Mouse (Mus musculus) cerebellum, postnatal 25 days (tissue): ENCODE data around the gene Ppp2r1b.
A peak's percentile ranks its signal among the peaks of the same experiment; 100 is the strongest.
"Not testable (repeated sequence)": the region's sequence is repeated elsewhere in the genome, so short reads cannot be mapped to it uniquely, and the experiment has no call there.

ENCODE experiments used
- DNase-seq, 2 experiments: peaks; one replicate each; pipeline ENCODE4 v3.0.0; 2021; ENCODE audit warnings: mixed read lengths in 2 of 2

The Ppp2r1b gene

DNA sequence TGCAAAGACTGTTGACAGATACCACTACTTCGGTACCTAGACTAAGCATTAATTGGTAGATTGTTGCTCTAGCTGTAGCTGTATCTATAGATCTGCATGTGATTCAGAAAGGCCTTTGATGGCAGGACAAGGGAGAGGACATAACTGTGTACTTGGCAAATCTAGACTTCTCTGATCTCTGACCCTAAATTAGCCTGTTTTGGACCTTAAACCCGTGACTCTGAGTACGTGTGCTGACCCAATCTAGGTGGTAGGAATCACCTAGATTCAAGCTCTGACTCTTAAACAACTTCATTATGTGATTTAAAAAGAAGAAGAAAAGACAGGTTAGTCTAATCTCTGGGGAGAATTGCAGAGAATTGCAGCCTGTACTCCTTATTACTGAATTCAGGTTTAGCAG, at the start of gene Ppp2r1b:
Ppp2r1b (plus strand) TSS at position 221 of the 400 bp plus-strand sequence.
- no peak for DNase-seq

DNA sequence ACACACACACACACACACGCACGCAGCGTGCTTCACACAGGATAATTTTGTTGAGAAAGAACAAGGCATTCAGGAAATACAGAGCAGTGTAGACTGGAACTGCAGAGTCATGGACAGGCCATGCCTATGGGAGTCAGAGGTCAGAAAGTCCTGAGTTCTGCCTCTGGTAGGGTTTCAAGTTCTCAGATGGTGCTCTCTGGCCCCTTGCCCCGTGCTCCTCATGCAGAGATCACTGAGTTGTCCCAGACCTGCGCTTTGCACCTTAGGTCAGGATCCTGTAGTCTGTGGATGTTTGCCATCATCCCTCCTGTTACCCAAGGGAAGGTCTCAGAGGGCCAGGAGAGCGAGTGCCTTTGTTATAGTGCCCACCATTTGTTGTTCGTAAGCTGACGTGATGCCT, 48.3 kb upstream of the Ppp2r1b start:
- DNase-seq, result no peak

DNA sequence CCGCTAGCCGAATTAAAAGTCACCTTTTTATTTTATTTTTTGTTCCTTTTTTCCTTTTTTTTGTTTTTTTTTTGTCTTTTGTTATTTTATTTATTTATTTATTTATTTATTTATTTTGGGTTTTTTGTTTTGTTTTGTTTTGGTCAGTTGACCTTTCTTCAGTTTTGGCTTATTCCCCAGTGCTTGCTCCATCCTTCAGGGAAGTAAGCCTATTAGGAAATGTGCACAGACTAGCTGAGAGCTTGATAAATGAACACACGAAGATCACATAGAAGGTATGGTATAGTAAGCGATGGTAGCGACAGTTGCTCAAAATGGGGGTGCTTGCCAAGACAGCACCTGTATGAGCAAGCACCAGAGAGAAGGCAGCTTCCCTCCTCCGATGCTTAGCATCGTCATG, 47.5 kb upstream of the Ppp2r1b start:
- DNase-seq, result no peak

DNA sequence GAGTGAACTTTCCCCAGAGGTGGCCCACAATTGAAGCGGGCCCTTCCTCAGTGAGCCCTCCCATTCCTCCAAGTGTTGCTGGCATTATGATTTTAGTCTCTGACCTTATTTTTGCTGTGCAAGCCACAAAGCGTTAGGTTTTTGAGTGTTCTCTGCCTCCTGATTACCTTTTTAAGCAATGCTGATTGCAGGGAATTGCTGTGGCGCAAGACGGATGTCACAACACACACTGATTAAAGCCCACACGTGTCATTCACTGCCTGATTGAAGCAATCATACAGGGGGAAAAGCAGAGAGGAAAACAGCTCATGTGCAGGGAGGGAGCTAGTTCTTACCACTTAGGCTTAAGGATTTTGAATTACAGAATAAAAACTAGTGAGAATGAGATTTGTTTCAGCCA, 46.7 kb upstream of the Ppp2r1b start:
- no peak for DNase-seq

DNA sequence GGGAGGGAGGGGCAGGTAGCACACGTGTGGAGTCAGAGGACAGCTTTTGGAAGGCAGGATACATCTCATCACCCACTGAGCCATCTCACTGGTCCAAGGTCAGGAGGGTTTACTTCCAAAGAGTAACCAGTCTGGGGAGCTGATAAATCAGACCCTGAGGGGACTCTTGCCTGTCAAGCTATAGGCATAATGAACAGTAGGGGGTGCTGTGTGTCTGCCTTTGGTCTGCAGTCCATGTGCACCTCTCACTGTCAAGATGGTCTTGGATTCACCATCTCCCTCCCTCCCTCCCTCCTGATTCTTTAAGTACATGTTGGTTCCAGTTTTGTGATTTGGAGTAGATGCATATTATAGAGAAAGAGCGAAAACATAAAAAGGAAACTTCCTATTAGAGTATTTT, 44.1 kb upstream of the Ppp2r1b start:
- peak in 1 of 2 experiments; percentile 59 for DNase-seq

DNA sequence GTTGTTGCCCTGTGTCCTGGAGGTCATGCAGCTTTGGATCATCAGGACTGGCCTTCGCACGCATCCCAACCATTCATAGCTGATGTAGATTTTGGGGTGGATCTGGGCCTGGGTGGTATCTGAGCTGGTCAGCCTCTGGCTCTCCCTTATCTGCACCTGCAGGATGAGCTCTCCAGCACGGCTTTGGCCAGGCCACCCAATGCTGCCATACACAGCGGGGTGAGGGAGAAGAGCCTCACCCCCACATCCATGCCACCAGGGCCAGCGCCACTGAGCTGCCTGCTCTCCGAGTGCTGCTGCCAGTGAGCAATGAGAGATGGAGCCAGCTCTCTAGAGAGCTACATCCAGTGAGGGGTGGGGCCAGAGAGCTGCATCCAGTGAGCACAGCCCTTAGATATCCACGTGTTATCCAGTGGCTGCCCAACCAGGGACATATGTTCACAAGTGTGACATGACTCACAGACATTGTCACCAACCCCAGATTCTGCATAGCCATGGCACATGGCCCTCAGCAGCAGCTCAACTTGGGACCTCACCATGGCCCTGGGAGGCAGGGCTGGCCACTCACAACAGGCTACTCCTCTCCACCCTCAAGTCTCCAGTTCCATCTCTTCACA, 41.9 kb upstream of the Ppp2r1b start:
- DNase-seq, result no peak

DNA sequence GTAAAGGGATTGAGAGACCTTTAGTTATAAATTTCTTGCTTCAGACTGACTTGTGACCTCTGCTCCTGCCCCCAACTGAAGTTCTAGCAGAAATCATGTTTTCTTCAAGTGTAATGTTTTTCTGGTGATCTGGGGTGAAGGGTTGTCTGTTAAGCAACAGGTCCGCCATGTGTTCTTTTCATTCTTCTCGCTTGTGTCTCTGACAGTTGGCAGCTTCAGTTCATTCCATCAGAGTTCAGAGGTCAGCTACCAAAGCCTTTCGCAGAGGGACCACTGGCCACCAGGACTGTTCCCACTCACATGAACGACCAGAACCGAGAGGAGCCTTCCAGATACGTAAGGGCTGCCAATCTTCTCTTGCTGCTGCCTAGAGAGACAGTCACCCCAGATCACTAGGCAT, 36.6 kb upstream of the Ppp2r1b start:
- DNase-seq, result no peak

DNA sequence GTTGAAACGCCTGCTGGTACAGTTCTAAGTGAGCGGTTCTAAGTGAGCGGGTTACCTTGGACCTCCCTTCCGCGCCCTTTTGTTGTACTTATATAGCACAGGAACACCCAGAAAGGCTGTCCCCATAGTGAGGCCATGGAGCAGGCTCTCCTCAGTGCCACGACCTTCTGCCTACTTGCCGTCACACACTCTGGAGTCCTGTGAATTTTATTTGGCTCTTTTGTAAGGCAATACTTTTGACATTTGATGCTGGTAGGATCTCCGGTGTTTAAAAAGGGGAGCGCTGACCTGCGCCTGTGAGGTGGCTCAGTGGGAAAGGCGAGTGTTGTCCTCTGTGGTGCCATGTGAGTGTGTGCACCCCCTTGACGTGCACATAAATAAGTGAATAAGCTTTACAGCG, 36.0 kb upstream of the Ppp2r1b start:
- DNase-seq, result no peak

DNA sequence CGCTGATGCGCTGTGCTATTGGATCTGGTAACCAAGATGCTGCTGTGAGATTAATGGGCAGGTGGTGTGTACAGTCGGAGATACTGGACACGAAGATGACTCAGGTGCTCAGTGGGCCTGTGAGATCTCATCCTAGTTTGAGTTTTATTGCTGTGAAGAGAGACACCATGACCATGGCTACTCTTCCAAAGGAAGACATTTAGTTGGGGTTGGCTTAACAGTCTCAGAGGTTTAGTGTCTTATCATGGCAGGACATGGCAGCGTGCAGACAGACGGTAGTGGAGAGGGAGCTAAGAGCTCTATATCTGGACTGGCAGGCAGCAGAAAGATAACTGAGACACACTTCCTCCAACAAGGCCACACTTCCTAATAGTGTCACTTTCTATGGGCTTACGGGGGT, 33.9 kb upstream of the Ppp2r1b start:
- DNase-seq, result no peak

DNA sequence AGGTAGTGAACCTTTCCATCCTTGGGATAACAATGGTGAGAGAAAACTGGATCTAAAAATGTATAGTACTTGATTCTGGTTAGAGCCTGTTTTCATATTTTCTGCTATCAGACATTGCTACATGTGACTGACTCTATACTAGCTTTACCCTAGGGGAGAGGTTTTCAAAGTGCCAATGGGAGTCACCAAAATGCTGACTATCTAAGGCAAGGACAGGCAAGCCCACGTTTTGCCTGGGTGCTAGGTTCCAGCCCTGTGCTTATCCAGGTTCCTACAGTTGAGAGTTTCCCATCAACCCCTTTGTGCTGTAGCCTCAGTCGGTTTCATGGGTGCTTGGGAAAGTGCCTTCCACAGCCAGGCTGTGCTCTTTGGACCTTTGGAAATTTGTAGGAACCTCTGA, 33.4 kb upstream of the Ppp2r1b start:
- no peak for DNase-seq

DNA sequence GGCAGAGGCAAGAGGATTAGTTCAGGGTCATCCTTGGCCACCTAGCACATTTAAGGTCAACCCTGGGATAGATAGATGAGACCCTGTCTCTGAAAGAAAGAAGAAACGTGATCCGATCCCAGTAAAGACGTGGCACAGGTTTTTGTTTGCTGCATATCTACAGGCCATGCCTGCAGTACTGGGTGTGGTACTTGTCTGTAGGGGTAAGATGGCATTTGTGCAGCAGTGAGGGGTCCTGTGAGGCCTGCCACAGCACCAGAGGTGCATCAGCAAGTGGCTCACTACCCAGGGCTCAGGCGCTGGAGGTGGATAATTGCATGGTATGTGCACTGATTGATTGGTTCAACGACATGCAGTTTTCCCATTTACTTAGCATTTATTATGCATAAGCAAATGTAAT, 31.3 kb upstream of the Ppp2r1b start:
- no peak for DNase-seq

DNA sequence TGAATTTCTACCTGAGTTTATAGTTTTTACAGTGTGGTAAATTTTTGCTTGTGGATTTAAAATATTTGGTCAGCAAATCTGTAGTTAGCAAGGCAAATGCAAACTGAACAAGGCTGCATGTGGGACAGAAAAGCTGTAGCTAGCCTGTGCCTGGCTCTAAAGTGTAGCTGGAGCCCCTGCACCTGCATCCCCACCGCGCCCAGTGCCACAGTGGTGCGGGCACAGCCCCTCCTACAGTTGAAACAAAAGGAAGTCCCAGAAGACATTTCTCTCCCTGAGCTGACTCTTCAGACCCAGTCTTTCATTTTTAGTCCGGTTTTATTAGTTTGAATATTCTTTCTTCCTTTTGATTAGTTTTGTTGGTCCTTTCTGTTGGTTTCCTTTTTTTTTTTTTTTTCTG, 29.4 kb upstream of the Ppp2r1b start:
- no peak for DNase-seq

DNA sequence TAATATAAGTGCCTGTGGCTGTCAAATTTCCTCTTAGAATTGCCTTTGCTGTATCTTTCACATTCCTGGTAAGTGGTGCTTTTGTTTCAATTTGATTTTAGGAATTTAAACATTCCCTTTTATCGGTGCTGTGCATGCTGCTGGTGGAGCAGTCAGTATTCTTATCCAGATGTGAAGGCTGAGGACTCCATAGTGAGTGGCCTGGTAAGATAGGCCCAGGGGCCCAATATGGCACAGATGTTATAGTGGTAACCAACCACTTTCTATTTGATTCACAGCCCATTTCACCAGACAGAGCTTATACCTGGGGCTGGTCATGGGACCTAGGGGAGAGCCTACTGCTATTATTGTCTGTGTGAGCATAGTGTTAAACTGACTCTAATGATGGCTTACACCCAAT, 28.6 kb upstream of the Ppp2r1b start:
- no peak for DNase-seq

DNA sequence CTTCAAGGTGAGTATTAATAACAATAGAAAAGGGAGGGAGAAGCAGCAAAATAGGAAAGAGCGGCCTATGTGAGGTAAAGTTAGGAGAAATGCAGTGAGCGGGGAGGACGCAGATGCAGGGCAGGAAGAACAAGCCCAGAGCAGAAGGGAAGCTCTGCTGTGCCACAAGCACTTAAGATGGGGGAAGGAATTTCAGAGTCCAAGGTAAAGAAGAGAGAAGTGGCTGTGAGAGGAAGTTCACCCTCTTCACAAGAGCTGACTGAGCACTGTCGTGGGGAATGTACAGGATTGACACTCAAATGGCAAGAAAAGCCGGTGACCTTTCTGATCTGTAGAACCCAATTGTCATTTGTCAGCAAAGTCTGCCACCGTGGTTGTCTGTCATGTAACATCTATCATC, 27.1 kb upstream of the Ppp2r1b start:
- DNase-seq, result no peak

DNA sequence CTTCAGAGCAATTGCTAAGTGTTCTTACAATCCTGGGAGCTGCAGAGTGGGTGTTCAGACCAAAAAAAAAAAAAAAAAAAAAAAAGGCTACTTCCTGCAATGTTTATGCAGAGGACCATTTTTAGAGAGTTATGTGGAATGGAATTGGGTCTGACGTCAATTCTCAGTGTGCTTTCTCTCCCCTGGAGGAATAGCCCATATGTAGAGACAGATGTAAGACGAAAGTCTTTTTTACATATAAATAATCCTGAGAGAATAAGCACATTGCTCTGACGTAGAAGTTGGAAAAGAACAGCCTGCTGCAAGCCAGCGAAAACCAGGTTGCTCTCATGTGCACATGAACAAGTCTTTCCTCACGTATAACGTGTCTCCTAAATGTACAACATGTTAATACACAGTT, 25.4 kb upstream of the Ppp2r1b start:
- DNase-seq, result no peak

DNA sequence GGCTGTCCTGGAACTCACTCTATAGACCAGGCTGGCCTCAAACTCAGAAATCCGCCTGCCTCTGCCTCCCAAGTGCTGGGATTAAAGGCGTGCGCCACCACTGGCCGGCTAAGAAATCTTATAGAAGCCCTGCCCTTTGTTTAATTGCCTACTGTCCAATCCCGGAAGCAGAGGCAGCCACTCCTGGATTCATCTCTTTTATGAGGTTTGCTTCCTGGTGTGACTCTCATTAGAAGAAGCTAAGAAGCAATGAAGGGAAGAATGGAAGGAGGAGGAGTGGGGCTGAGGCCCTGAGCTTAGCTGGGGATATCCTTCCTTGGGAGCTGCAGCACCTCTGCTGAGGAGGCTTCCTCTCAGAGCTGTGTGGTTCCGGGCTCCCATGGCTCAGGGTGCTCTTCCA, 23.4 kb upstream of the Ppp2r1b start:
- no peak for DNase-seq

DNA sequence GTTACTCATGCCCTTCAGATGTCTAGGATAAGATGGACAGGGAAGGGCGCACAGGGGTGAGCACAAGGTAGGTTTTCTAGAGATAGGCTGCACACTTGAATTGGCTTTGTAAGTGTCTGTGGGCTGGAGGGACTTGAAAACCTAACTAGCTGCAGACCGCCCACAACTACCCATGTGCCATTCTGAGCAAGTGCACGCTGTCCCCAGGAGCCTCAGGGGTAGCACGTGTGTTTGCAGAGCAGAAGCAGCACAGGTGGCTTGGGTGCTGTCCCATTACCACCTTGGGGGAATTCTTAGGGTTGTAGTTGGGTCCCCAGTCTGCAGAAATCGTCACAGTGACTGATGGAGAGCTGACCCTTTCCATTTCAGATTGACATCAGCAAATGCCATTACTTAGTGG, 22.9 kb upstream of the Ppp2r1b start:
- DNase-seq, result no peak

DNA sequence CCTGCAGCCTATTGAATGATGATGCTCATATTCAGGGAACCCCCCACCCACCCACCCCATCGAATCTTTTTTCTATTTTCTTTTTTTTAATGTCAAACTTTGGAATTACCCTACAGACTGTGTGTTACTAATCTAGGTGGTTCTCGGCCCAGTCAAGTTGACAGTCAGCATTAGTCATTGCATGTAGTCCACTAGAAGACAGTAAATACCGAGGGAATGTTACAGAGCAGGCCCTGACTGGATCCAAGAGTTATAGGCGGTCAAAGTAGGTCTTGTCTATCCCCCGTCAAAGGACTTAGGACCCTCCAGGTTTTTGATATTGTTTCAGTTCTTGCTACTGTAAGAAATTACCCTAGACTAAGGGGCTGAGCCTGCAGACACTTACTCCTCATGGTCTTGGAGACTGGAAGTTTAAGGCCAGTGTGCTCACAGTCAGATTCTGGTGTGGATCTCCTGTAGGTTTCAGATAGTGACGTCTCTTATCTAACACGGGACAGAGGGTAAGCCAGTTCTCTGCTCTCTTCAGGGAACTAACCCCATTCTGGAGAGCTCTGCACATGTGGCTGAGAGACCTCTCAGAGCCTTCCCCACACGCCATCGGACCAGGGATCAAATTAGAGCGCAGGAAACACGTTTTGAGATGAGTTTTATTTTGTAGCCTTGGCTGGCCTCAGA, 21.2 kb upstream of the Ppp2r1b start:
- no peak for DNase-seq

DNA sequence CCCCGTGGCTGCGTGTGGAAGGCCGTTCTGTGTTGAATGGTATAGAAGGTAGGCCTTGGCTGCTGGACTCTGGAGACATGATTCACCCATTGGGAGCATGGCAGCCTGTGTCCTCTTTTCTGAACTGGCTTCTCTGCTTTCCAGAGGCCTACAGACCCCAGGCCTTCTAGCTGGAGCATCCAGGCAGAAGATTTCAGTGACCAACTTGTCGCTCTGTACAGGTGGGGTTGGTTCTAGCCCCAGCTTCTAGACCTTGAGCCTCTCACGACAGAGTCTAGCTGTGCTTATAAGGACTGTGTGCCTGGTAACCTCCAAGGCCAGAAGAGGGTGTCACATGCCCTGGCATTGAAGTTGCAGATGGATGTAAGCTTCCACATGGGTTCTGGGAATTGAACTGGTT, 13.6 kb upstream of the Ppp2r1b start:
- DNase-seq, result no peak

DNA sequence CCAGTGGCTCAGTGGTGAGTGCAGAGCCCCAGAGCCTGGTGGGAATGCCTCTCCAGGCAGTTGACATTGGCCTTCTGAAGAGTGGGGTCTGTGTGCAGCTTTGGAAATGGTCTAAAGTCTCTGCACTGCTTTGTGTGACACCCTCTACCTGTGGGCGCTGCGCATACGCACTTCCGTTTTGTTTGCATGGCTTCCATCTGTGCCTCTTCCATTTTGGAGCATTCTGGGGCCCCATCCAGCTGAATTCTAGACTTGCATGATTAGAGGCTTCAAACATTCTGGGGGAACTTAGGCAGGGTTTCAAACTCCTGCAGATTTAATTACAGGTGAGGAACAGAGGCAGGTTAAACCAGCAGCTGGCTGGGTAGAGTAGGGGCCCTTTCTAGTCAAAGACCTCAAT, 12.9 kb upstream of the Ppp2r1b start:
- DNase-seq, result no peak

DNA sequence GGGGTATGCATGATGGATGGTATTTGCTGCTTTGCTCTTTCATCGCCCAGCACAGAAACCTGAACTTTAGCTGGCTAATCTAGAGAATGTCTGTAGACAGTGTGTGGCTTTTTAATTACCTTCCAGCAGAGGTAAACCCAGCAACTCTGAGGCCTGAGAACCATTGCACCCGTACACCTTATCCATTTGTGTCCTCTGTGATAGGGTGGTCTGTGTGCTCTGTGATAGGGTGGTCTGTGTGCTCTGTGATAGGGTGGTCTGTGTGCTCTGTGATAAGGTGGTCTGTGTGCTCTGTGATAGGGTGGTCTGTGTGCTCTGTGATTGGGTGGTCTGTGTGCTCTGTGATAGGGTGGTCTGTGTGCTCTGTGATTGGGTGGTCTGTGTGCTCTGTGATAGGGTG, 12.5 kb upstream of the Ppp2r1b start:
- not testable (repeated sequence) for DNase-seq

DNA sequence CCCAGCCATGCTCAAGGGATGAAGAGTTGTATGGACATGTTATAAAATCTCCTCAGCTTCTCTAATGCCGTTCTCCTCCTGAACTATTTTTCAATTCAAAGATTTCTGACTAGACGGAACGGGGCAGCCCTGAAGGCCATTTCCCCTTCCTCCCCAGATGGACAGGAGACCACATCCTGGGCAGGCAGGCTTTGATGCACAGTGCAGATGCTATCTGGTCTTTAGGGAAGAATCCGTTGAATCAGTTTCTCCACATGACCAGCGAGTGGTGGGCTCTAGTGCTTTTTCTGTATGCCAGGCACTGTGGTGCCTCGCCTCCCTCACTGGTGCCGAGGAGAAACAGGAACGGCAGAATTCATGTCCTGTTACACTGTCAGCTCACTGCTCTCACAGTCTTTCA, 11.3 kb upstream of the Ppp2r1b start:
- DNase-seq, result no peak

DNA sequence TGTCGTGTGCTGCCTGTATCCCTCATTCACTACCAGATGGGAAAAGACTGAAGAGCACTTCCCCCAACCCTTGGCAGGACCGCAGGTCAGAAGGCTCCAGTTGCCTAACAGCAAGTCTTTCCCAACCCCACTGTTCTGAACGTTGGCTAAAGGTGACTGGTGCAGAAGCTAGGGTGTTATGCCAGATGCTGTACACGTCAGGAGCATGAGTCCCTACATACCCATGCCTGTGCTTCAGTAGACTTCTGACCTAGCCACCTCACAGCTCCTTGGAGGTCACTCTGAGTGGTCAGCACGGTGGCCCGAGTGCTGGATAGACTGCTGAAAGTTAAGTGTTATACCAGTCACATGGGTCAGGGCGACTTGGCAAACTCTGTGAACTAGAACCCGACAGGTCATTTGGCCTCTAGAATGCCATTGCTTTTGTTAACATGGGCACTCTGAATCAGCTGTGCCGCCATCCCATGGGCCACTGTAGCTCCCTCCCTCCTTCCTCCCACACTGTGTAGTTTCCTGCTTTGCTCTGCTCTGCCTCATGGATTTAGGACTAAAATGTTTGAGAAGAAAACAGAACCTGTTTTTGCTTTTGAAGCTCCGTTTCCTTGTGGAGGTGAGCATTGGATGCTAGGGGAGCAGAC, 9.9 kb upstream of the Ppp2r1b start:
- DNase-seq, result no peak

DNA sequence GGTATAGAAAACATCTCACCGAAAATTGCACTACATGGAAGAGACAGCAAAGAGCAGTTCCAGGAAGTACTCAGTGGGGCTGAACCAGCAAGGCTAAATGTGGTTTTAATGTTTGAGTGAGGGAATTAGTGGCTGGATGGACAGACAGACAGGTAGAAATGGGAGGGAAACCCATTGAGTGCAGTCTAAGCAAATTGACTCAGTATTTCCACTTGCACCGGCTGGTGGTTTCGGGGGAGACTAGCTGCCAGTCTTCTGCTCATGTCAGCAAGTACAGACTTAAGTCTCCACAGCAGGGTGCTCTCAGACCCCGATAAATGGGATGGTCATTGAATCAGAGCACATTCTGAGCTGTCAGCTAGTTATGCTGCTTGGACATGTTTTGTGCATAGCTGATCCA, 9.0 kb upstream of the Ppp2r1b start:
- DNase-seq, result no peak
